Mouse (Mus musculus) cortical plate, adult 2 months (tissue): Measurements from ENCODE around the gene 2700049A03Rik. TPM values are rescaled to one million over a fixed set of nuclear protein-coding genes. Genes with fewer than 3 reads are reported as not detected.

Experiments
- H3K27ac ChIP-seq: fragments of 200-500 bp; 2 replicates; pipeline ENCODE4 v1.5.1; 2012; ENCODE audit warnings: low read length, control low read depth, inconsistent platforms; ENCODE audit not compliant: insufficient read depth
- H3K4me1 ChIP-seq: fragments of 200-500 bp; 2 replicates; pipeline ENCODE4 v1.6.1; 2011; ENCODE audit warnings: low read length; ENCODE audit not compliant: control insufficient read depth, insufficient read depth
- H3K4me3 ChIP-seq: fragments of 200-500 bp; 2 replicates; pipeline ENCODE4 v1.5.1; 2011; ENCODE audit warnings: mild to moderate bottlenecking, low read length, control low read depth; ENCODE audit not compliant: insufficient read depth
- CTCF ChIP-seq: fragments of 200-500 bp; IDR thresholded peaks from 2 replicates; pipeline ENCODE4 v1.5.1; 2011; ENCODE audit warnings: mild to moderate bottlenecking, control low read depth, low read length; ENCODE audit not compliant: insufficient read depth; ENCODE audit errors: extremely low read depth
- POLR2A ChIP-seq: fragments of 200-500 bp; IDR thresholded peaks from 2 replicates; pipeline ENCODE4 v1.6.1; 2011; ENCODE audit warnings: mild to moderate bottlenecking, low read length, control low read depth; ENCODE audit not compliant: insufficient read depth; ENCODE audit errors: extremely low read depth
- polyA plus RNA-seq: library from polyadenylated mRNA; depleted of rRNA; stranded (reverse); fragments of >200 nt; gene quantifications from 2 replicates; pipeline ENCODE4 v1.2.3, GENCODE M21; 2012

2700049A03Rik gene
- polyA plus RNA-seq, 1 experiment: 5.3 TPM

GRCm38 (mm10) chr12:71217866-71218522 is 81.3 kb downstream of the 2700049A03Rik start:
- Histone ChIP-seq H3K4me3 (no peak overlapping the region), H3K27ac (no peak overlapping the region), H3K4me1 (no peaks in the 10 kb centered on the region)
- TF ChIP-seq CTCF (no peak), POLR2A (no peak)

GRCm38 (mm10) chr12:71222761-71223160 is 86.1 kb downstream of the 2700049A03Rik start:
- Histone ChIP-seq H3K4me1 (no peaks in the 10 kb centered on the region), H3K4me3 (no peak overlapping the region), H3K27ac (no peak overlapping the region)
- TF ChIP-seq POLR2A (no peak), CTCF (no peak)

- H3K27ac ChIP-seq: no peak overlapping the region
- TF ChIP-seq POLR2A (no peak), CTCF (no peak)
- H3K4me3 ChIP-seq: no peak overlapping the region
- no peaks in the 10 kb centered on the region for H3K4me1 ChIP-seq
Observed at GRCm38 (mm10) chr12:71227769-71228168, 91.1 kb downstream of the 2700049A03Rik start.

- no peak for TF ChIP-seq POLR2A
- no peak for TF ChIP-seq CTCF
- no peak overlapping the region for H3K27ac ChIP-seq
- no peak overlapping the region for H3K4me3 ChIP-seq
Observed at GRCm38 (mm10) chr12:71228925-71229649, 92.4 kb downstream of the 2700049A03Rik start.

GRCm38 (mm10) chr12:71231561-71231960 is 94.9 kb downstream of the 2700049A03Rik start:
- Histone ChIP-seq H3K4me1 (no peaks in the 10 kb centered on the region), H3K4me3 (no peak overlapping the region), H3K27ac (no peak overlapping the region)
- no peak for TF ChIP-seq CTCF
- no peak for TF ChIP-seq POLR2A

More at GRCm38 (mm10) chr12:71228925-71229649, 92.4 kb downstream of the 2700049A03Rik start:
- H3K4me1 ChIP-seq: no peaks in the 10 kb centered on the region

- H3K4me1 ChIP-seq: no peaks in the 10 kb centered on the region
- H3K4me3 ChIP-seq: no peak overlapping the region
- TF ChIP-seq POLR2A (no peak), CTCF (no peak)
- H3K27ac ChIP-seq: no peak overlapping the region
Observed at GRCm38 (mm10) chr12:71233426-71233825, 96.8 kb downstream of the 2700049A03Rik start.

GRCm38 (mm10) chr12:71237074-71237473 is 100.4 kb downstream of the 2700049A03Rik start:
- no peak overlapping the region for H3K27ac ChIP-seq
- no peak overlapping the region for H3K4me3 ChIP-seq
- TF ChIP-seq CTCF (no peak), POLR2A (no peak)
- H3K4me1 ChIP-seq: no peaks in the 10 kb centered on the region

- H3K4me3 ChIP-seq: no peak overlapping the region
- no peaks in the 10 kb centered on the region for H3K4me1 ChIP-seq
- H3K27ac ChIP-seq: no peak overlapping the region
- TF ChIP-seq CTCF (no peak), POLR2A (no peak)
Observed at GRCm38 (mm10) chr12:71242791-71243190, 106.1 kb downstream of the 2700049A03Rik start.

- no peaks in the 10 kb centered on the region for H3K4me1 ChIP-seq
- H3K27ac ChIP-seq: no peak overlapping the region
- H3K4me3 ChIP-seq: no peak overlapping the region
- TF ChIP-seq CTCF: no peak
- no peak for TF ChIP-seq POLR2A
Observed at GRCm38 (mm10) chr12:71244766-71245390, 108.2 kb downstream of the 2700049A03Rik start.

- TF ChIP-seq CTCF (no peak), POLR2A (no peak)
- no peak overlapping the region for H3K27ac ChIP-seq
- H3K4me3 ChIP-seq: no peak overlapping the region
- no peaks in the 10 kb centered on the region for H3K4me1 ChIP-seq
Observed at GRCm38 (mm10) chr12:71247191-71247590, 110.5 kb downstream of the 2700049A03Rik start.

- no peak for TF ChIP-seq POLR2A
- TF ChIP-seq CTCF: no peak
- H3K4me1 ChIP-seq: no peaks in the 10 kb centered on the region
- no peak overlapping the region for H3K27ac ChIP-seq
- H3K4me3 ChIP-seq: no peak overlapping the region
Observed at GRCm38 (mm10) chr12:71249348-71249747, 112.7 kb downstream of the 2700049A03Rik start.
